Mouse (Mus musculus) midbrain, embryonic 15.5 days (tissue): ENCODE results near the gene Zbtb40. TPM values are rescaled to one million over a fixed set of nuclear protein-coding genes. Genes with fewer than 3 reads are reported as not detected.
A peak's percentile ranks its signal among the peaks of the same experiment; 100 is the strongest.

ENCODE experiments used
- ATAC-seq: fragments of 200-750 bp; cut with Nextera tagmentation; replicated peaks from 2 replicates; pipeline ENCODE4 v1.8.0; 2017; ENCODE audit warnings: moderate TSS enrichment
- H3K27ac ChIP-seq: fragments of 300-500 bp; sonication (generic); 2 replicates; pipeline ENCODE4 v1.5.1; 2015; ENCODE audit warnings: mild to moderate bottlenecking, inconsistent platforms
- H3K27me3 ChIP-seq: fragments of 300-500 bp; sonication (generic); replicated peaks from 2 replicates; pipeline ENCODE4 v1.6.1; 2015; ENCODE audit warnings: inconsistent platforms
- H3K36me3 ChIP-seq: fragments of 300-500 bp; sonication (generic); replicated peaks from 2 replicates; pipeline ENCODE4 v1.6.1; 2015; ENCODE audit warnings: inconsistent platforms
- H3K4me1 ChIP-seq: fragments of 300-500 bp; sonication (generic); 2 replicates; pipeline ENCODE4 v1.6.1; 2015; ENCODE audit warnings: inconsistent platforms
- H3K4me2 ChIP-seq: fragments of 300-500 bp; sonication (generic); 2 replicates; pipeline ENCODE4 v1.6.1; 2015; ENCODE audit warnings: inconsistent platforms, mild to moderate bottlenecking, moderate library complexity
- H3K4me3 ChIP-seq: fragments of 300-500 bp; sonication (generic); 2 replicates; pipeline ENCODE4 v1.5.1; 2015; ENCODE audit warnings: mild to moderate bottlenecking, inconsistent platforms
- H3K9ac ChIP-seq: fragments of 300-500 bp; sonication (generic); 2 replicates; pipeline ENCODE4 v1.6.1; 2015; ENCODE audit warnings: mild to moderate bottlenecking, inconsistent platforms
- H3K9me3 ChIP-seq: fragments of 300-500 bp; sonication (generic); 2 replicates; pipeline ENCODE4 v1.6.1; 2016; ENCODE audit warnings: inconsistent platforms
- WGBS: fragments of 180-500 bp; shearing (Covaris S2); methylation state at CpG from one replicate; pipeline ENCODE4 v1.1.7; 2015; ENCODE audit warnings: mixed read lengths; 5-methylcytosine and 5-hydroxymethylcytosine counted together
- polyA plus RNA-seq: library from polyadenylated mRNA; unstranded; fragments of >200 nt; fragmentation: Nextera tagmentation; extraction: Ambion mirVana; gene quantifications from 2 replicates; pipeline ENCODE4 v1.2.1, GENCODE M21; 2015

Zbtb40 gene
- polyA plus RNA-seq, 1 experiment from 2014 or later = 4.6 TPM

- Histone ChIP-seq H3K4me1 (peaks cover 11% of the 10 kb centered on the region; the same call in 1 of the 2 replicates), H3K27ac (no peak overlapping the region), H3K4me3 (no peak overlapping the region), H3K9me3 (no peaks in the 10 kb centered on the region), H3K36me3 (no peaks in the 10 kb centered on the region), H3K27me3 (no peaks in the 10 kb centered on the region), H3K9ac (no peak overlapping the region), H3K4me2 (no peak overlapping the region)
- no peak for ATAC-seq
- 84% methylated on average over 7 of the region's 7 CpGs for WGBS
Measured at GRCm38 (mm10) chr4:137031319-137031718, 17.3 kb downstream of the Zbtb40 start.

- H3K4me2 ChIP-seq = no peak overlapping the region
- no peaks in the 10 kb centered on the region for H3K9me3 ChIP-seq
- peaks cover 11% of the 10 kb centered on the region; the same call in 1 of the 2 replicates for H3K4me1 ChIP-seq
- peak overlapping the region; percentile 31; the same call in 1 of the 2 replicates for H3K27ac ChIP-seq
- H3K4me3 ChIP-seq = no peak overlapping the region
- no peak overlapping the region for H3K9ac ChIP-seq
- H3K36me3 ChIP-seq = no peaks in the 10 kb centered on the region
- no peaks in the 10 kb centered on the region for H3K27me3 ChIP-seq
- no peak for ATAC-seq
- WGBS = 65% methylated on average over 8 of the region's 8 CpGs
Measured at GRCm38 (mm10) chr4:137029348-137029747, 19.3 kb downstream of the Zbtb40 start.

GRCm38 (mm10) chr4:137027051-137027450, 21.6 kb downstream of the Zbtb40 start:
- peaks cover 14% of the 10 kb centered on the region; the same call in 1 of the 2 replicates for H3K4me1 ChIP-seq
- WGBS = 47% methylated on average over 5 of the region's 5 CpGs
- no peak for ATAC-seq
- no peaks in the 10 kb centered on the region for H3K27me3 ChIP-seq
- H3K27ac ChIP-seq = no peak overlapping the region
- no peak overlapping the region for H3K9ac ChIP-seq
- no peak overlapping the region for H3K4me3 ChIP-seq
- H3K4me2 ChIP-seq = no peak overlapping the region
- H3K9me3 ChIP-seq = no peaks in the 10 kb centered on the region
- H3K36me3 ChIP-seq = no peaks in the 10 kb centered on the region

- Histone ChIP-seq H3K36me3 (no peaks in the 10 kb centered on the region), H3K9ac (no peak overlapping the region), H3K27me3 (no peaks in the 10 kb centered on the region), H3K9me3 (no peaks in the 10 kb centered on the region), H3K4me2 (no peak overlapping the region), H3K4me3 (no peak overlapping the region), H3K27ac (no peak overlapping the region), H3K4me1 (peaks cover 15% of the 10 kb centered on the region; the same call in 1 of the 2 replicates)
- 74% methylated on average over 6 of the region's 6 CpGs for WGBS
- ATAC-seq = no peak
Measured at GRCm38 (mm10) chr4:137025570-137025969, 23.0 kb downstream of the Zbtb40 start.

- ATAC-seq = no peak
- no peaks in the 10 kb centered on the region for H3K36me3 ChIP-seq
- no peaks in the 10 kb centered on the region for H3K27me3 ChIP-seq
- no peak overlapping the region for H3K4me3 ChIP-seq
- no peaks in the 10 kb centered on the region for H3K9me3 ChIP-seq
- H3K4me1 ChIP-seq = peaks cover 17% of the 10 kb centered on the region
- H3K27ac ChIP-seq = no peak overlapping the region
- 77% methylated on average over 2 of the region's 2 CpGs for WGBS
- H3K9ac ChIP-seq = no peak overlapping the region
- H3K4me2 ChIP-seq = no peak overlapping the region
Measured at GRCm38 (mm10) chr4:137025133-137025532, 23.5 kb downstream of the Zbtb40 start.

GRCm38 (mm10) chr4:137020065-137020464, 28.5 kb downstream of the Zbtb40 start:
- peaks cover 16% of the 10 kb centered on the region for H3K4me1 ChIP-seq
- ATAC-seq = no peak
- 38% methylated on average over 3 of the region's 3 CpGs for WGBS

GRCm38 (mm10) chr4:137015934-137016333, 32.7 kb downstream of the Zbtb40 start:
- H3K9ac ChIP-seq = no peak overlapping the region
- H3K9me3 ChIP-seq = no peaks in the 10 kb centered on the region
- 32% methylated on average over 8 of the region's 8 CpGs for WGBS
- ATAC-seq = no peak
- H3K27ac ChIP-seq = peak overlapping the region; percentile 59; the same call in 1 of the 2 replicates
- H3K4me3 ChIP-seq = no peak overlapping the region
- H3K36me3 ChIP-seq = no peaks in the 10 kb centered on the region
- H3K27me3 ChIP-seq = no peaks in the 10 kb centered on the region
- H3K4me2 ChIP-seq = no peak overlapping the region
- peaks cover 13% of the 10 kb centered on the region for H3K4me1 ChIP-seq

More at GRCm38 (mm10) chr4:137020065-137020464, 28.5 kb downstream of the Zbtb40 start:
- no peak overlapping the region for H3K9ac ChIP-seq
- no peak overlapping the region for H3K4me2 ChIP-seq
- 0 out of 2 replicates have a peak overlapping the region, but pooled peaks have one; percentile 35 for H3K27ac ChIP-seq
- H3K27me3 ChIP-seq = no peaks in the 10 kb centered on the region
- no peak overlapping the region for H3K4me3 ChIP-seq
- H3K36me3 ChIP-seq = no peaks in the 10 kb centered on the region
- H3K9me3 ChIP-seq = no peaks in the 10 kb centered on the region

GRCm38 (mm10) chr4:137015476-137015856, 33.1 kb downstream of the Zbtb40 start:
- Histone ChIP-seq H3K4me2 (no peak overlapping the region), H3K36me3 (no peaks in the 10 kb centered on the region), H3K4me1 (peaks cover 11% of the 10 kb centered on the region), H3K27me3 (no peaks in the 10 kb centered on the region), H3K9me3 (no peaks in the 10 kb centered on the region), H3K4me3 (no peak overlapping the region), H3K27ac (no peak overlapping the region; the same call in 1 of the 2 replicates), H3K9ac (no peak overlapping the region)
- no peak for ATAC-seq
- 71% methylated on average over 6 of the region's 6 CpGs for WGBS

GRCm38 (mm10) chr4:137014654-137015475, 33.7 kb downstream of the Zbtb40 start:
- Histone ChIP-seq H3K9me3 (no peaks in the 10 kb centered on the region), H3K9ac (no peak overlapping the region), H3K4me2 (no peak overlapping the region), H3K4me3 (no peak overlapping the region), H3K27me3 (no peaks in the 10 kb centered on the region), H3K36me3 (no peaks in the 10 kb centered on the region), H3K4me1 (peaks cover 8% of the 10 kb centered on the region), H3K27ac (no peak overlapping the region)
- WGBS = 89% methylated on average over 18 of the region's 18 CpGs
- no peak for ATAC-seq

- 94% methylated on average over 8 of the region's 8 CpGs for WGBS
- H3K27ac ChIP-seq = no peak overlapping the region
- ATAC-seq = no peak
- no peak overlapping the region for H3K4me2 ChIP-seq
- H3K36me3 ChIP-seq = no peaks in the 10 kb centered on the region
- H3K27me3 ChIP-seq = no peaks in the 10 kb centered on the region
- H3K9me3 ChIP-seq = no peaks in the 10 kb centered on the region
- peaks cover 8% of the 10 kb centered on the region; the same call in 1 of the 2 replicates for H3K4me1 ChIP-seq
- no peak overlapping the region for H3K4me3 ChIP-seq
- no peak overlapping the region for H3K9ac ChIP-seq
Measured at GRCm38 (mm10) chr4:137014124-137014523, 34.5 kb downstream of the Zbtb40 start.

GRCm38 (mm10) chr4:137006966-137007365, 41.6 kb downstream of the Zbtb40 start:
- H3K9me3 ChIP-seq = no peaks in the 10 kb centered on the region
- H3K4me2 ChIP-seq = no peak overlapping the region
- peaks cover 26% of the 10 kb centered on the region for H3K4me1 ChIP-seq
- ATAC-seq = 0 out of 2 replicates have a peak, but pooled peaks have one; percentile 37
- H3K27me3 ChIP-seq = no peaks in the 10 kb centered on the region
- H3K4me3 ChIP-seq = no peak overlapping the region
- no peak overlapping the region for H3K9ac ChIP-seq
- 45% methylated on average over 8 of the region's 8 CpGs for WGBS
- no peaks in the 10 kb centered on the region for H3K36me3 ChIP-seq
- peak overlapping the region; percentile 65 for H3K27ac ChIP-seq

GRCm38 (mm10) chr4:137001825-137002224, 46.8 kb downstream of the Zbtb40 start:
- no peak for ATAC-seq
- no peak overlapping the region for H3K9ac ChIP-seq
- H3K4me3 ChIP-seq = no peak overlapping the region
- WGBS = 76% methylated on average over 3 of the region's 3 CpGs
- H3K27me3 ChIP-seq = no peaks in the 10 kb centered on the region
- H3K4me1 ChIP-seq = peaks cover 14% of the 10 kb centered on the region
- 0 out of 2 replicates have a peak, but pooled peaks cover 3% of the 10 kb centered on the region for H3K36me3 ChIP-seq
- peak overlapping the region; percentile 34; the same call in 1 of the 2 replicates for H3K27ac ChIP-seq
- H3K4me2 ChIP-seq = no peak overlapping the region
- H3K9me3 ChIP-seq = no peaks in the 10 kb centered on the region
